Mouse (Mus musculus): ENCODE measurements around the gene Arl5b.

GRCm38 (mm10) chr2:15096514-15097090 lies 47.4 kb downstream of the Arl5b start:
- TF ChIP-seq POLR2A (IDR thresholded peaks at IDR 0.05; ENCODE audit: control insufficient read depth, extremely low read depth, insufficient read depth, low read length, poor library complexity) (no peak), CTCF (IDR thresholded peaks at IDR 0.05; ENCODE audit: borderline replicate concordance, control insufficient read depth, extremely low read depth, insufficient read depth, low read length, poor library complexity) (no peak)

Measured in thymus, adult 2 months (tissue).